Mouse (Mus musculus) spleen, postnatal 4 days (tissue): ENCODE results near the gene Dguok.

ENCODE experiments used
- DNase-seq, 2 experiments: peaks; one replicate each; pipeline ENCODE4 v3.0.0; 2022; ENCODE audit warnings: low spot score in 2 of 2

Gene Dguok

DNA sequence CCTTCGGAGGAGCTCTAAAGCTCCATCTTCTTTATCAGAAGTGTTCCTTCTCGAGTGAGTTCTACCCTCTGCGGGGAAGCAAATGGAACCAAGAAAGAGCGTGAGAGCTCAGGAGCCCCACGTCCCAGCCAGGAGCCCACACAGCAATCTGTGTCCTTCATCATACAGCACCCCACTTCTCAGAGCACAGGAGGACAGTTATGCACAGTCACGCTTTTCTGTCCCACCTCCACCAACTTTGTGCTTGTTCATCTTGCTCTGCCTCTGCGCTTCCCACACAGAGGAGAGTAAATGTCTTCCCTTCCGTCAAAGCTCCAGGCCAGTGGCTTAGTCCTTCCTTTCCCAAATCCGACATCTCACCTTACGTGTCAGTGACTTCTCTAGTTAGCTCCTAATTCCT lies 7.7 kb downstream of the Dguok start:
- no peak for DNase-seq

DNA sequence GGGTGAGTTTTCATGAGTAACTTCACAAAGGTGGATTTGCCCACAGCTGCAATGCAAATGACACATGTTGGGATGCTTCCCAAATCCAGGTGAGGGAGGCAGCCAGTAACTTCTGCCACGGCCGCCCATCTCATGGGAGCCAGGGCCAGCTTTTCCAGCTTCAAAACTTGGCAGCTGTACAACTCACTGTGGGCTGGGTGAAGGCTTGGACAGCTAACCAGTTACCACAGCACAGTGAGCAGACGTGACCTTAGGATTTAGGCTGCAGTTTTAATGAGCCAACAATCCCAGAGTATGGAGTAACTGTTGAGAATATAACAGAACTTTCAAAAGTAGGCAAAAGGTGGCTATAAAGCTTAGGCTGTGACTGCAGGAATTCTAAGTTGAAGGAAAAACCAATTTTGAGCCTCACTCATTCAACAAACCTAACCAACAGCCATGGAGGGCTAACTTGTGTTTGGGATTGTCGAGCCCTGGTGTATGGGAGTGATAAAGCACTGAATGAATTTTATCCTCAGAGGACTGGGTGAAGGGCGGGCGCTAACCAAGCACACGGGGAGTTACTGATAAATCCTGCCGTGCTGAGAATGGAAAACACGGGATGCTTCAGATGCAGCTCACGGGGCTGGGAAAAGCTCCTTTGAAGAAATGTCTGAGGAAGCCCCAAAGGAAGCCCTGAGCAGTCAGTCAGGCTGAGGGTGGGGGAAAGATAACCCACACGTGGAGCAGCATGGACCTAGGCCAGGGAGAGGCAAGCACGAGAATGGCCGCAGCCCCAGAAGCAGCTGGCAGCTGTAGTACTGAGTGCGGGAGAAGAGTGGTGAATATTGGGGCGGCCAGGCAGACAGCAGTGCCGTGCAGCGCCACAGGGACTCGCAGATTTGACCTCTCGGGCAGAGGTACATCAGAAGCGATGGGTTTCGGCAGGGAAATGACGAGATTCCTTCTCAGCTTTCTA lies 9.7 kb downstream of the Dguok start:
- DNase-seq, result no peak

DNA sequence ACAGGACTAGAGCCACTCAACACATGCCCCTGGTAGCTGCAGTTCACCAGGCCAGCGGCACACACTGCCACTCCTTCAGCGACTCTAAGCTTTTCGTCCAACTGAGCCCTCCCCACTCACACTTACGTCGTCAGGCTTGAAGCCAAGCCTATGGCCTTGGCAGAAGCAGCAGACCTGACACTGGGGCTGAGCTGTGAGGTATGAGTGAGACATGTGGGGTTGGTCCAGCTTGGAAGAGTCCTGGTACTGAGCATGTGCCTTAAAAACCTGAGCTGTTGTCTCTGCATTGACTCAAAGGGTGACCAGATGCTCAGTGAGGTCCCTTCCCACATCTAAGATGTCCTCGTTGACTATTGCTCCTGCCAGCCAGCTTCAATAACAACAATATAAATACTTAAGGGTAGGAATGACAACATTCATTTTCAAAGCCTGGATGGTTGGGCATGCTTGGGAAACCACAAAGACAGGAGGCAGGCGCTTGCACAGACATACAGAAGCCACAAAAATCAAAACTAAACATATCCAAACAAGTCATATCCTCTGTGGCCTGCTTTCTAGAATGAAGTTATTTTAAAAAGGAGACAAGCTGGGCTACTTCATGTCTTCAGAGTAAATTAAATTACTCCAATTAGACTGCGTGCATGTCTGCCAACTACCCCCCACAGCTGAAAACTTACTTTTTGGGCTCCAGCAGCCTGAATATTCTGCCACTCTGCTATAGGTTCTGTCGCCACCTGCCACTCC lies 10.6 kb downstream of the Dguok start:
- no peak for DNase-seq

DNA sequence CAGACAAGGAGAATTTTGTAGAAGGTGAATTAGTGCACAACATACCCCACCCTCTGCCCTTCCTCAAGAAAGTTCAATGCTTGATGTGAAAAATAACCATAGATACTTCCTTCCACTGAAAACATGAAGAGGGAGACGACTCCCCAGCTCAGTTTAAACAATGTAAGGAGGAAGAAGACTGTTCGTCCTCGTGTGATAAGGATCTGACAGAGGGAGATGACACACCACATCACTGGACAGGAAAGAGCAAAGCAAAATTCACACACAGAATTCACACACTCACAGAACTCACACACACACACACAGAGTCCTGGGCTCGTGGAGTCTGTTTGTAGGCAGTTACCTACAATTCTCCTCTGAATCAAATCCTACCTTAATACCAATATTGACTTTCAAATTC lies 16.1 kb downstream of the Dguok start:
- no peak for DNase-seq

DNA sequence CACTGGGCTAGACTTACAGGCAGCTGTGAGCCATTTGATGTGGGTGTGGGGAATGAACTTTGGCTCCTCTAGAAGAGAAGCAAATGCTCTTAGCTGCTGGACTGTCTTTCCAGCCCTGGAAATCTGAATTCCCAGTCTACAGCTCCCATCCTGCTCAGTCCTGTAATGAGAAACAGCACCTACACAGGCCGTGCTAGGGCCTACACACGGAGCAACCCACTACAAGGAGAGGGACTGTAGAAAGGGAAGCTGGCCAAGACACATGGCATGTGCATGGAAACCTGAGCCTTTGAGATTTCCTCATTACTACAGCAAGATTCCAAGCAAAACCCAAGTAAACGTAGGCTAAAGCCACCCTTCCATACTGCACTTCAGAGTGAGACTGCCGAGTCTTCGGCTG lies 18.6 kb downstream of the Dguok start:
- no peak for DNase-seq

DNA sequence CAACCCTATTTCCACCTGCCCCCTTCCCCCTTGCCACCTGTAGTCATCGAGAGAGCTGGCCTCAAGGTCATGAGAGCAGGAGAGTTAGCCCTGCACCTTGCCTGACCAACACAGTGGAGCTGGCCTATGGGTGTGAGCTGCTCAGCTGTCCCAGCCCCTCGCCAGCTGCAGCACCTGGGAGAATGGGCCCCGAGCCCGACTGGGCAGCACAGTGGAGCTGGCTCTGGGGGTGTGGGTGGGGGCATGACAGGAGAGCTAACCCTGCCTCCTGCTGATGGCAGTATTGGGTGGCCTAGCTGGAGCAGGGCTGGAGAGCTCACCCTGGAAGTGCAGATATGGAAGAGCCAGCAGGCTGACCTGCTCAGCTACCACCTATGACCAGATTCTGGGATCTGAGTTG lies 19.5 kb downstream of the Dguok start:
- DNase-seq, result no peak

DNA sequence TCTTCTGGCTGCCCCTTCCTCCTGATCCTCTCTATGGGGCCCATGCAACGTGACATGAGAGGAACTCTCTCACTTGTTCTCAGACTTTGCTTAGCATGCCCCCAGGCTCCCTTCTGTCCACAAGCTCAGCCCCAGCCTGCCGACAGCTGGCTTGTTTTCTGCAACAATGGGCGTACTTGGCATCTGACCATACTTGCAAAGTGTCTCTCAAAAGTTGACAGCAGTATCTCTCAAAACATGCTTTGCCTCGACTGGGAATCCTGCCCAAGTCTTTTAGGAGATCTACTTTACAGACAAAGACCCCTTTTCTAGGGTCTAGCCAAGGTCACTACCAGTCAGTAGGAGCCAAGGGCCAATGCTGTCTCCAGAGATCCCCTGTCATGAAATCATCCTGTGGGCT lies 20.9 kb downstream of the Dguok start:
- no peak for DNase-seq

DNA sequence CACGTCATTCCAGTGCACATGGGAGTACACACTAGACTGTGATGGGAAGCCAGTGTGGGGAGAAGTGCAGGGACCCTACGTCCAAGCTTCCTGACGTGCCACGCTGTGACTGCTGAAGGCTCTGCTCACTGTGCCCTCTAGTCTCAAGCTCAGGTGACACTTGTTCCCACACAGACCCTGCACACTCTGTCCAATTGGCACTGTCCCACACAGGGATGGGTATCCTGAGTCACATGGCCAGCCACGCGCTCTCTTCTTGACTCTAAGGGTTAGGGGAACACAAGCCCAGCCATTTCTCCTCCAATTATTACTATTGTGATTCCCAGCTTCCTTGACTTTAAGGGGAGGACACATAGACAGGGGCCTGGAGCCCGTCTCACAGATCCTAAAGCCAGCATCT lies 23.0 kb downstream of the Dguok start:
- DNase-seq, result no peak

DNA sequence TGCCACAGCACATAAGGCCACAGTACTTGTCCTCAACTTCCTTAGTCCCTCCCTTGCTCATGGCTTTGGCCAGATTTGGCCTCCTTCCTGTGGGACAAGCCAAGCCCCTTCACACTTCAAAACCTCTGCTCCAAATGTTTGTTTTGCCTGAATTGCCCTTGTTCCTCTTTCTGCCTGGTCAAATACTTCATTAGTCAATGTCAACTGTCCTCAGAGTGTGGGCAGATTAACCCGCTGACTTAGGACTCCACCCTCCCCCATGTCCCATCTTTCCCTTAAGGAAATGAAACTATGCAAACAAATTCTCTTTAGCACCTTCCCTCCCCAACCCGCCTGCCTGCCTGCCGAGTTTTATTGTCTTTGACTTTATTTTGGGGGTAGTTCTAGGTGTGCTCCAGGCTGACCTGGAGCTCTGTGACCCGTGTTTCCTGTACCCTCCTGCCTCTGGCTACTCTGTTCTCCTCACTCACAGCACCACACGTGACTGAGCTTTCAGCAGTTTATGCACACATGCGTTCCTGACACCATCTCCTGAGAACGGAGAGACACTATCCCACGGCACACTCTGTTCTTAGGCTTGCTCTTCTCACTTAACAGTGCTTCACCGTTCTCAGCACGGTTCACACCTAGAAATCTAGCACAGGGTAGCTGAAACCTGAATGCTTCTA lies 24.2 kb downstream of the Dguok start:
- no peak for DNase-seq

DNA sequence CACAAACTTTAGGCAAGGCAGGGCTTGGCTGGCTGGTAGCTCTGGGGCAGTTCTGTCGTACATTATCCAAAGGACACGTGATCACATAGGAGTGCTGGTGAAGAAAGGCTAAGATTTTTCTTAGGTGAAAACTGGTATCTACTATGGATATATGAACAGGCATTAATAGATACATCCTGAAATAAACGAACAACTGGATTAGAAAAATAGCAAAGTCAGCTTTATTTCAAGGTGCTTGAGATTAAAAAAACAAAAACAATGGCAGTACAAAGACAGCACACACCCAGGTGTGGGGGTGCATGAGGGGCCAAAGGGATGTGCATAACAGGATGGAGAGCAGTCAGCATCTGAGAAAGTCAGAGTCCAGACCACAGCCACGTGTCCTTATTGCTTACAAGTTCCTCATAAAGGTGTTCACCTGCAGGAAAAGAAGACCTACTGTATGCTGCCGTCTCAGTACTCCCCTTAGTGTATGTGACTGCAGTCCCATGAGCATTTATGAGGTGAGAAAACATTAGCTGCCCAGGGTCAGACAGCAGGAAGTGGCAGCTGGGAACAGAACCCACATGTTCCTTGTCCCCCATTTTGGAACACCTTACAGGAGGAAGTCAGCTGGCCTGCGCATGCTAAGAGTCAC lies 26.6 kb downstream of the Dguok start:
- no peak for DNase-seq

DNA sequence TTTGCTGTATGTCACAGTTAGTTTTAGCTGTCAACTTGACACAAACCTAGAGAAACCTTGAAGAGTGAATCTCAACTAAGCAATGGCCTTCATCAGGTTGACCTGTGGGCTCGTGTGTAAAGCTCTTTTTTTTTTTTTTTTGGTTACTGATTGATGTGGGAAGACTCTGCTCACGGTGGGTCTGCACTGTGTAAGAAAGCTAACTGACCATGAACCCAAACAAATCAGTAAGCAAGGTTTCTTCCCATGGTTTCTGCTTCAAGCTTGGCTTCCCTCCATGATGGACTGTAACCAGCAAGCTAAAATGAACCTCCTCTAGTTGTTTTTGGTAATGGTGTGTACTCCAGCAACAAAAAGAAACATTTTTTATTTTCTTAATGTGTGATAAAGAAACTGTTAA lies 27.6 kb downstream of the Dguok start:
- no peak for DNase-seq

DNA sequence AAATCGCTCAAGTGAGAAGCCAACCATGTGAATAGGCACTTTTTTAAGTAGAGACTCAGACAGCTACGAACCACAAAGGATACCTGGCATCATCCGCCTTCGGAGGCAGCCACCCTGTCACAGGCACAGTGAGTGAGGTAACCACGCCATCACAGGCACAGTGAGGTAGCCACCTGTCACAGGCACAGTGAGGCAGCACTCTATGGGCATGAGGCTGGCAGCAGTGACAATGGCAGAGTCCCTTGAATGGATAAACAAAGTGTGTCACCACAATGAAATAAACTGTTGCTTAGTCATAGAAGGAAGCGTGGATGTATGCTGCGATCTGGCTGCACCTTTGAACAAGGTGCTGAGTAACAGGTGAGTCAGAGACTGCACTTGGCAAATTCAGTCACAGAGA lies 28.1 kb downstream of the Dguok start:
- no peak for DNase-seq

DNA sequence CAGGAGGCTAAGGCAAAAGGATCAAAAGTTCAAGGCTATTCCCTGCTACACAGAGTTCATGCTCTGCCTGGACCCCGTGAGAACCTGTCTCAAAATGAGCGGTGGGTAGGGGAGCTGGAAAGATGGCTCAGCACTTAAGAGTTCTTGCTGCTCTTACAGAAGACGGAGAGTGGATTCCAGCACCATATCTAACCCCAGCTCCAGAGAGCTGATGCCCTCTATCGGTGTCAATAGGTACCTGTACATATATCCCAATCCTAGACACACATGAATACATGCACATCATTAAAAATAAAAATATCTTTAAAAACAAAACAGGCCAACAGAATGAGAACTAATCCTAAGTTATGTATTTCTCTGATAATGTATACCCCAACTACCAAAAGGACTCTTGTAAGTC lies 28.6 kb downstream of the Dguok start:
- no peak for DNase-seq

DNA sequence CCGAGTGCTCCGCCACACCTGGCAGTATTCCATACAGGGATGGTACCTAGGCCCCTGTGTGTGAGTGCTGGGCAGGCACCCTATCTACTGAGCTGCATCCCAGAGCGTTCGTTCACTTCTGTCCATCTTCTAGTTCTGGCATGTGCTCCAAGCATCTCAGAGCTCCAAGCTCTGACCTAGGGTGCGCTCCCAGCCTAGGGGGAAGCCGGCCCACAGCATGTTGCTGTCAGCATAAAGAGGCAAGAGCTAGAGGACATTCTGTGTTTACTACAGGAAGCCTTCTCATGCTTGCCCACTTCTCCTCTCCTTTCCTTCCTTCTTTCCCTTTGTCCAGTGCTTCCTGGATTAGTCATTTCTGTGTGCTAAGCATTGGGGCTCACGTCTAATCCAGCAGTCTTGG lies 31.3 kb downstream of the Dguok start:
- no peak for DNase-seq

DNA sequence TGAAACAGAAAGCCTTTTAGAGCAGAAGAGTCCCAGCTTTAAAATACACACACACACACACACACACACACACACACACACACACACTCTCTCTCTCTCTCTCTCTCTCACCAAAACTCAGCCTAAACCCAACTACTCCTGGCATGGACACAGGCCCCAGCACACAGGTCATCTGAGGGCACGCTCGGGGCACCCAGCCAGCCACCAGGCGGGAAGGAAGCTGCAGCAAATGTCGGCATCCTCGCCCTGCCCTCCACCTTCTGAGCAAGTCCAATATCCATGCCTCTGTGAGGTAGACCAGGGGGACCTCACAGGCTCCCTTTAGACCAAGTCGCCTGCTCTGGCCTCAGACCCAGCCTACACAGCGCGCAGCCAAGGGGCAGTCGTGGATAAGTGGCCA lies 33.5 kb downstream of the Dguok start:
- no peak for DNase-seq

DNA sequence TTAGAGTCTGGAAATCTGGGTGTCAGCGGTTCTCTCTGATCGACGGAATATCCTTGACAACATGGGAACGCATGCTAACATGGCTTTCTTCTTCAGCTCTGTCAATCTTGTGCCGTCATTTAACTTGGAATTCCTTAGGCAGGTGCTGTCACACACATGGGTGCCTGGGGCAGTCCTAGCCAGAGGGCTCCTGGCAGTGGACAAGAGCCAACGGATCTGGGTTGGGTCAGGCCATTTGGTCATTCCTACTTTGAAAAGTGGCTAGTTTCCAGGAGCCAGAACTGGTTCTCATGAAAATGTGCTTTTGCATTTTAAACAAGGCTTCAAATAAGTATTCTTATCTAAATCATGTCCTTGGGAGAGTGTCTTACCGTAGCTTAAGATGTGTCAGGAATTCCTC lies 35.0 kb downstream of the Dguok start:
- no peak for DNase-seq

DNA sequence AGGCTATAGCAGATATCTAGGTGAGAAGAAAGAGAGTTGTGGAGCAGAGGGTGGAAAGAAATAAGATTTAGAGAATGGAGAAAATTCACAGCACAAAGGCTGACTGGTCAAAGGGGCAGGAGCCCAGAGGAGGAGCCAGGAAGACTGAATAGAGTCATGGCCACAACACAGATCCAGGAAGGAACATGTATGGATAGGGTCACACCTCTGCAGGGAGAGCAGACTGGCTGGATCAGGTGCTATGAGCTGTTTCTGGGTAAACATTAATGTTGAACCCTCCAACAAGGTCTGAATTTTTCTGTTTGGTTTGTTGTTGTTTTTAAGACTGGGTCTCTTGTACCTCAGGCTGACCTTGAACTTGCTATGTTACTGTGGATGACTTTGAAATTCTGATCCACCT lies 42.8 kb downstream of the Dguok start:
- no peak for DNase-seq

DNA sequence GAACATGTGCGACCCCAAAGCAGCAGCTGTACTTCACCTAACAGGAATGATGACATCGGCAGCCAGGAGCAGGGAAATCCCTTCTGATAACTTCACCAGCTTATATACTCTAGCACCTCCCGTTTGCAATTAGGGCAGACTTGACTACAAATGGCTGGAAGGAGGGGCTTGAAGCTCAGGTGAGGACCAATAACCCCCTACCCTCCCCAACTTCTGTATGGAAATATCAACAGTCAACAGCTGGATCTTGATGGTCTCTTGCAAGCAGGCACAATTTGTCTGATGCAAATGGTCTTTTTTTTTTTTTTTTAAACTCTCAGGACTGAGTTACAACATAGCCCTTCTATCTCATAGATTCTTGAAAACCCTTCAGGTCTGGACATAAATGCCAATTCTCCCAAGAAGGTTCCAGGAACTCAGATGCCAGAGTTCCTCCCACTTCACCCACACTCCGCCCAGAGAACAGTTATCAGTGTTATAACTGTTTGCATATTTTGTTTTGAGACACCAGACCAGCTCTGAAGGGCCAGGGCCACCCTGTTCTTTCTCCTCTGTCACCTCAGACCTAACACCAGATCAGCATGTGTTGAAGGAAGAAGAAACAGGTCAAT lies 47.6 kb downstream of the Dguok start, which contains the start of gene Tet3:
Gene Tet3, minus strand, starts transcription at position 51 of the 611 bp plus-strand sequence.
- DNase-seq, result no peak

DNA sequence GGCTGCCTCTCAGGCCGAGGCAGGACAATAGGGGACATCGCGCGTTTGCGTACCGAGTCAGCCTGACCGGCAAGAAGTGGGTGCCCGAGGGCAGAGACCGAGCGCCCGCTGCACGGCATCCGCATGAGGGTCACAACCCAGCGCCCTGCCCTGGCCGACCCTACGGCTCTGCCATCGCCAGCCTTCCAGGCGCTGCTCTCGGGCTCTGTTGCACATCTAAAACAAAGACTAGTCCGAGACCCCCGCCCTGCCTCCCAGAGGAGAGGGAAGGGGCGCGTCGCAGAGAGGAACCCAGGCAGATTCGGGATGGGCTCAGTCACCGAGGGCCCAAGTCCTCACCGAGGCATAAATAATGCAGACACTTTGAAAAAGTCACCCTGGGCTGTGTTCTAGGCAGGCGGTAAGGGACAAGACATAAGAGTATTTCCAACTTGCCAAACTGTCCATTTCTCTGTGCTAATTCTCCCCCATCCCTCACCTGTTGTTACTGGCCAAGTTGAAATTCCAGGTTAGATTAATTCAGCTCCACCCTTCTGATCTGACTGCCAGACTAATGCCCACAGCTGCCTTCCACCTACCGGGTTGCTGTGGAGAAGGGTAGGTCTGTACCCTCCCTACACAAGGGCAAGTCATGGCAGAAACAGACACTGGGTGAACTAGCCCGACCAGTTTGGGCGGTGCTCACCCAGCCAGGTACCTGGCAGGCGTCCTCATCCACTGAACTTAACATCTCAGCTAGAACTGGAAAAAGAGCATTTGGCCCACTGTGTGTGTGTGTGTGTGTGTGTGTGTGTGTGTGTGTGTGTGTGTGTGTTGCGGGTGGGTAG lies 49.6 kb downstream of the Dguok start:
- DNase-seq, result no peak

DNA sequence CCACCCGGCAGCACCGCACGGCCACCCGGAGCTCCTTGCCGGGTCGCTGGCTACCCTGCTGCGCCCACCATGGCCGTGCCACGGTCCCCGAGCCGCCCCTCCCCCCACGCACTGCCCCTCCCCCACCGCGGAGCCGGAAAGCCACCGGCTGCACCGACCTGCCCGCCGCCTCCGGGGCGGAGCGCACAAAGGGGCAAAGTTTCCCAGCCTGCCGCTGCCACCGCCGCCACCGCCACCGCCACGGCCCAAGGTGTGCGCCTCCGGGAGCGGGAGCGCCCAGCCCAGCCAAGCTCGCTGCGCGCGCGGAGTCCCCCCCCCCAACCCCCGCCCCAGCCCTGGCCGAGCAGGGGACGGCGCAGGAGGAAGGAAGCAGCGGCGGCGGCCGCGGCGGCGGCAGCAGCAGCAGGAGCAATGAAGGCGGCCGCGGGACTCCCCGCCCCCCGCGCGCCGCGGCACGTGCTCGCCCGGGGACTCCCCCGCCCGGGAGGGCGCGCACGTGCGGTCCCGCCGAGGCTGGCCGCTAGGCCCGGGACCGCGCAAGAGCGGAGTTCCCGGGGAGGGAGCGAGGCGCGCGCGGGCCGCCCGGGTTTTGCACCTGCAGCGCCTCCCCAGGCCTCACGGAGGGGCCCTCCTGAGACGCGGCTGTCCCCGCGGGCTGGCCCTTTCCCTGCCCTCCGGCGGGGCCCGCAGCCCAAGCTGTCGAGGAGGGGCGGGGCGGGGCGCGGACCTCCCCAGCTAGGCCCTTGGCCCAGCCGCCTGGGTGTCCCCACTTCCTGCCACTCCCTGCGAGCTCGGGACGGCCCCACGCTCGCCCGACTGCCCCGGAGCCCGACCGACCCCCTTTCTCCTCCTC lies 50.4 kb downstream of the Dguok start:
- DNase-seq, result peak; percentile 80 to 90
